Mouse (Mus musculus): ENCODE results near the gene Hspe1. TPM values are rescaled to one million over a fixed set of nuclear protein-coding genes. Genes with fewer than 3 reads are reported as not detected.

Gene Hspe1
- polyA plus RNA-seq (2015; fragmentation: Nextera tagmentation; extraction: Ambion mirVana) = 233 and 311 TPM in 2 replicates

DNA sequence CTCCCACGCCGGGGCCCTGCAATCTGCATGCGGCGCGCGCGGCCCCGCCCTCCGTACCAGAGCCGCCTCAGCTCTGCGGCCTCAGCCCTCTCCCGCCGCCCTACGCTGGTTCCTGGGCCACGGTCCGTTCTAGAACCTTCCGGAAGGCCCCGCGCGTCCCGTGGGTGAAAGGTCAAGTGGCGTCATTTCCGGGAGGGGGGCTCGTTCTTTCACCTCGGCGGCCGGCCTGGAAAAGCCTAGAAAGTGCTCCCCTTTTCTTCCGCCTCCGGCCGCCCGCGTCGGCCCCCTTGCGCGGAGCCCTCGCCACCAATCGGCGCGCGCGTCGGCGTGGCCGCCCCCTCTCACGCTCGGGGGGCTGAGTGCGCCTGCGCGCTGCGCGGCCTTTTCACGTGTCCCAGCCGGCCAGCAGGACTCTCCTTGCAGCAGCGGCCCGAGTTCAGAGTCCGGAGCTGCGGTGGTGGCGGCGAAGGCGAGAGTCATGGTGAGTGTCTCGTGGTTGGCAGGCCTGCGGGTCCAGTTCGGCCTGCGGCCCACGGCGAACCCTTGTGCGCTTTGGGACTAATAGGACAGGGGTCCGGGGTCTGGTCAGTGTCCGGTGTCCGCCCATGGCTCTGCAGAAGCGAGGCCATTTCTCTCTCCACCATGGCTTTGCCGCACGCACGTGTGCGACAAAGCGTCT is at the start of gene Hspe1, which contains the start of gene Hspd1:
Gene Hspe1, plus strand, starts transcription at position 201 of the 679 bp plus-strand sequence.
Gene Hspd1, minus strand, starts transcription at position 312 of the 679 bp plus-strand sequence.
- peak within 1 kb of the TSS; percentile 95 for H3K27ac ChIP-seq (replicated peaks)
- H3K4me3 ChIP-seq (replicated peaks) = peak within 1 kb of the TSS; percentile 93
- H3K4me2 ChIP-seq = peak within 1 kb of the TSS; percentile 99
- H3K4me1 ChIP-seq (replicated peaks) = peaks cover 70% of the 10 kb centered on the region
- peak within 1 kb of the TSS; percentile 93 for H3K9ac ChIP-seq
- ATAC-seq (ENCODE audit: insufficient read depth) = peak; percentile 91
- WGBS (ENCODE audit: insufficient replicate concordance) = under 1% methylated on average over 68 of the region's 76 CpGs
- H3K36me3 ChIP-seq (replicated peaks) = peaks cover 40% of the 10 kb centered on the region
- no peaks in the 10 kb centered on the region for H3K9me3 ChIP-seq (replicated peaks)
- no peaks in the 10 kb centered on the region for H3K27me3 ChIP-seq

GRCm38 (mm10) chr1:55039944-55040343 is 48.0 kb upstream of the Hspe1 start:
- Histone ChIP-seq H3K9ac (no peak overlapping the region), H3K4me3 (replicated peaks) (no peak overlapping the region), H3K4me1 (replicated peaks) (no peaks in the 10 kb centered on the region), H3K27me3 (no peaks in the 10 kb centered on the region), H3K27ac (replicated peaks) (no peak overlapping the region), H3K9me3 (replicated peaks) (0 out of 2 replicates have a peak, but pooled peaks cover 2% of the 10 kb centered on the region), H3K4me2 (no peak overlapping the region), H3K36me3 (replicated peaks) (no peaks in the 10 kb centered on the region)
- no peak for ATAC-seq (ENCODE audit: insufficient read depth)
- 80% methylated on average over 1 of the region's 1 CpGs for WGBS (ENCODE audit: insufficient replicate concordance)

DNA sequence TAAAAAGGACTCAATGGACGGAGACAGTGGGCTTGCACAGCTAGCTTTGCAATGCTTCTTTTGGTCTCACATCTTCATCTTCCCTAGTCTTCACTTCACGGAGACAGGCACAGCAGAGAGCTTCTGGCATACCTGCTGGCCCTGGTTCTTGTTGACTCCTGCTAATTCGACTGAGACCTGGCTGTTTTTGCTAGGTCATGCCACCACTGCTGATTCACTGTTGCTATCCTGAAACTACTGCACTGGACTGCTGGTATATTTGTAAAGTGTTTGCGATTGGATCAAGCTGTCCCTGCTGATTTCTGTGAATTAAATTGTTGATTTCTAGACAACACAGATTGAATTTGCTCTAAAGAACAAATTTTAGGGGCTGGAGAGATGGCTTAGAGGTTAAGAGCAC is 46.2 kb upstream of the Hspe1 start:
- H3K9me3 ChIP-seq (replicated peaks) = 0 out of 2 replicates have a peak, but pooled peaks cover 2% of the 10 kb centered on the region
- H3K9ac ChIP-seq = no peak overlapping the region
- H3K4me2 ChIP-seq = no peak overlapping the region
- no peaks in the 10 kb centered on the region for H3K4me1 ChIP-seq (replicated peaks)
- H3K36me3 ChIP-seq (replicated peaks) = no peaks in the 10 kb centered on the region
- ATAC-seq (ENCODE audit: insufficient read depth) = peak; percentile 56; the same call in 1 of the 2 replicates
- no peaks in the 10 kb centered on the region for H3K27me3 ChIP-seq
- H3K4me3 ChIP-seq (replicated peaks) = no peak overlapping the region
- 69% methylated on average over 4 of the region's 4 CpGs for WGBS (ENCODE audit: insufficient replicate concordance)
- no peak overlapping the region for H3K27ac ChIP-seq (replicated peaks)

GRCm38 (mm10) chr1:55042246-55042645 is 45.7 kb upstream of the Hspe1 start:
- ATAC-seq (ENCODE audit: insufficient read depth) = no peak
- H3K36me3 ChIP-seq (replicated peaks) = no peaks in the 10 kb centered on the region
- H3K9ac ChIP-seq = no peak overlapping the region
- no peaks in the 10 kb centered on the region for H3K4me1 ChIP-seq (replicated peaks)
- H3K4me3 ChIP-seq (replicated peaks) = no peak overlapping the region
- H3K27me3 ChIP-seq = no peaks in the 10 kb centered on the region
- H3K4me2 ChIP-seq = no peak overlapping the region
- WGBS (ENCODE audit: insufficient replicate concordance) = 43% methylated on average over 1 of the region's 1 CpGs
- no peak overlapping the region for H3K27ac ChIP-seq (replicated peaks)
- 0 out of 2 replicates have a peak, but pooled peaks cover 2% of the 10 kb centered on the region for H3K9me3 ChIP-seq (replicated peaks)

- Histone ChIP-seq H3K4me2 (no peak overlapping the region), H3K27ac (replicated peaks) (no peak overlapping the region), H3K36me3 (replicated peaks) (no peaks in the 10 kb centered on the region), H3K27me3 (no peaks in the 10 kb centered on the region), H3K4me3 (replicated peaks) (no peak overlapping the region), H3K9me3 (replicated peaks) (0 out of 2 replicates have a peak, but pooled peaks cover 2% of the 10 kb centered on the region), H3K4me1 (replicated peaks) (no peaks in the 10 kb centered on the region), H3K9ac (no peak overlapping the region)
- WGBS (ENCODE audit: insufficient replicate concordance) = 56% methylated on average over 3 of the region's 3 CpGs
- no peak for ATAC-seq (ENCODE audit: insufficient read depth)
Observed at GRCm38 (mm10) chr1:55043164-55043563, 44.8 kb upstream of the Hspe1 start.

- no peaks in the 10 kb centered on the region for H3K27me3 ChIP-seq
- no peaks in the 10 kb centered on the region for H3K36me3 ChIP-seq (replicated peaks)
- WGBS (ENCODE audit: insufficient replicate concordance) = 63% methylated on average over 4 of the region's 4 CpGs
- peaks cover 16% of the 10 kb centered on the region for H3K4me1 ChIP-seq (replicated peaks)
- no peak overlapping the region for H3K4me2 ChIP-seq
- no peaks in the 10 kb centered on the region for H3K9me3 ChIP-seq (replicated peaks)
- no peak overlapping the region for H3K27ac ChIP-seq (replicated peaks)
- no peak overlapping the region for H3K4me3 ChIP-seq (replicated peaks)
- ATAC-seq (ENCODE audit: insufficient read depth) = no peak
- H3K9ac ChIP-seq = no peak overlapping the region
Observed at GRCm38 (mm10) chr1:55048841-55049587, 38.9 kb upstream of the Hspe1 start.

DNA sequence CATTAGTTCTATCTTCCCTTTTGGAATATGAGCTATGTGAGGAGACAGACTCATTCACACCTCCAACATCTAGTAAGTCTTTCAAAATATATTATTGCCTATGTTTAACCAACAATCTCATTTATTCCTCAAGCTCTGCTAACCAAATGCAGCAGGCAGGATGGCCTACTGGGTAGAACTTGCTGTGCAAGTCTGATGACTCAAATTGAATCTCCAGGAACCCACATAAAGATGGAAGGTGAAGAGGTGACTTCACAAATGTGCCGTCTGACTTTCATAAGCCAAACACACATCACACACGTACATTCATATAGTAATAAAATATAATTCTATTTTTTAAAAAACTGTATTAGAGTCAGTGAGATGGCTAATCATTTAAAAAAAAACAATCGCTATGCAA is 36.3 kb upstream of the Hspe1 start:
- Histone ChIP-seq H3K4me2 (peak overlapping the region; percentile 94), H3K4me3 (replicated peaks) (peak overlapping the region; percentile 86), H3K27ac (replicated peaks) (peak overlapping the region; percentile 99; the same call in 1 of the 2 replicates), H3K9me3 (replicated peaks) (no peaks in the 10 kb centered on the region), H3K4me1 (replicated peaks) (peaks cover 29% of the 10 kb centered on the region), H3K36me3 (replicated peaks) (peaks cover 6% of the 10 kb centered on the region; the same call in 1 of the 2 replicates), H3K9ac (peak overlapping the region; percentile 79; the same call in 1 of the 2 replicates), H3K27me3 (no peaks in the 10 kb centered on the region)
- WGBS (ENCODE audit: insufficient replicate concordance) = 76% methylated on average over 3 of the region's 3 CpGs
- ATAC-seq (ENCODE audit: insufficient read depth) = no peak

DNA sequence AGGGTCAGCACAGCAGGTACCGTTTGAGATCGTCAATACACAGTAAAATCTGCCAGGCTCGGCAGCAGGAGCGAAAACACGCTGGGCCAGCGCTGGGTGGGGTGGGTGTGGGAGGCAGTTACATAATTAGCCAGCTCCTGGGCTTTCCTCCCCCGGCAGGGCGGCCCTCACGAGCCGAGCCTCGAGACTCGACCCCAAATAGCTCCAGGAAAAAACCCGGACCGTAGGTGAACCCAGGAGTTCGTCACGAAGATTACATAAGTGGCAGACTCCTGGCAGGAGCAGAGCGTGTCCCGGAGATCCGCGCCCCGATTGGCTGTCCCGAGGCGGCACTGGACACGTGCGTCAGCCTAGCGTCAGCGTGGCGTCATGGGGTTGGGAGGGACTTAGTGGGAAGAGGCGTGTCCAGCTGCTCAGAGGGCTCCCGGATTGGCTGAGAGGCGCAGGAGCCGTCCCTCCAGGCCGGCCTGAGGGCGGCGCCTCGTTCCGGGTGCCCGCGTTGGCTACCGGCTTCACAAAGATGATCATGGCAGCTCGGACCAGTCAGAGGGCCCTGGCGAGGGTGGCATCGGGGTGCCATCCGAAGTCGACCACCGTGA is 35.5 kb upstream of the Hspe1 start, which contains the start of gene Coq10b:
Gene Coq10b, plus strand, starts transcription at position 416 of the 599 bp plus-strand sequence.
- peak within 1 kb of the TSS; percentile 86 for H3K4me3 ChIP-seq (replicated peaks)
- ATAC-seq (ENCODE audit: insufficient read depth) = peak; percentile 97
- under 1% methylated on average over 46 of the region's 46 CpGs for WGBS (ENCODE audit: insufficient replicate concordance)
- H3K4me1 ChIP-seq (replicated peaks) = peaks cover 29% of the 10 kb centered on the region
- H3K27me3 ChIP-seq = no peaks in the 10 kb centered on the region
- peak within 1 kb of the TSS; percentile 99 for H3K27ac ChIP-seq (replicated peaks)
- peak within 1 kb of the TSS; percentile 79 for H3K9ac ChIP-seq
- H3K4me2 ChIP-seq = peak within 1 kb of the TSS; percentile 94
- peaks cover 6% of the 10 kb centered on the region; the same call in 1 of the 2 replicates for H3K36me3 ChIP-seq (replicated peaks)
- no peaks in the 10 kb centered on the region for H3K9me3 ChIP-seq (replicated peaks)

DNA sequence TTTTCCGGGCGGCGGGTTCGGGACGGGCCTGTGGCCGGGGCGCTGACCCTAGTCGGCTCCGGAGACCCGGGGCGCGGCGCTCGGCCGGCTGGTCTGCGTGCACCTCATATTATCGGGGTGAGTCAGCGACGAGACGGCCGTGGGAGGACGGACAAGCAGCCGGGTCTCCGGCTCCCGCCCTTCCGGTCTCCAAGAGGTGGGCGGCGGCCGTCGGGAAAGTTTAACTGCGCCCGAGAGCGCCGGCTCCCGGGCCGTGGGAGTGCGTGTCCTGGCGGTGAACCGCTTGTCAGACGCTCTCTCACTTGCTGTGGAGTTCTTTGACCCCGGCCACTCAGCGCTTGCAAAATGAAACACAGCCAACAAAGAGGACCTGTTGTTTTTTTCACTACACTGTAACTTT is 34.9 kb upstream of the Hspe1 start:
- Histone ChIP-seq H3K9me3 (replicated peaks) (no peaks in the 10 kb centered on the region), H3K27me3 (no peaks in the 10 kb centered on the region), H3K36me3 (replicated peaks) (peaks cover 6% of the 10 kb centered on the region; the same call in 1 of the 2 replicates), H3K9ac (peak overlapping the region; percentile 79), H3K4me2 (peak overlapping the region; percentile 94), H3K4me3 (replicated peaks) (peak overlapping the region; percentile 86), H3K4me1 (replicated peaks) (peaks cover 29% of the 10 kb centered on the region), H3K27ac (replicated peaks) (peak overlapping the region; percentile 99)
- under 1% methylated on average over 42 of the region's 42 CpGs for WGBS (ENCODE audit: insufficient replicate concordance)
- peak; percentile 84 for ATAC-seq (ENCODE audit: insufficient read depth)

DNA sequence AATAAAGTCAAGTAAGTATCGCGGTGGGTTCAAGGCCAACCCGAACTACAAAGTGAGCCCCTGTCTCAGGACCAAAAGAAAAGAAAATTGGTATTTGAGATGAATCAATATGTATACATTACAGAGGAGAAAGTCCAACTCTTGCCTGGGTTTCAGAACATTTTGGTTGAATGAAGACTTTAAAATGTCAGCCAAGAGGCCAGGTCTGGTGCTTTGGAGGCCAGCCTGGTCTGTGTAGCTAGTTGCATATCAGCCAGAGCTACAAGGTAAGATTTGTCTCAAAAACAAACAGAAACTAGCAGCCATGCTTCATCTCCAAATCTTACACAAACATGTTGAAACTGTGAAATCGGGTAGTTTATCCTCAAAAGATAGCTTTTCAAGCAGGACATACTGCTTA is 34.3 kb upstream of the Hspe1 start:
- 56% methylated on average over 4 of the region's 4 CpGs for WGBS (ENCODE audit: insufficient replicate concordance)
- Histone ChIP-seq H3K36me3 (replicated peaks) (peaks cover 6% of the 10 kb centered on the region; the same call in 1 of the 2 replicates), H3K27me3 (no peaks in the 10 kb centered on the region), H3K4me3 (replicated peaks) (peak overlapping the region; percentile 86), H3K4me1 (replicated peaks) (peaks cover 31% of the 10 kb centered on the region), H3K9ac (peak overlapping the region; percentile 79), H3K9me3 (replicated peaks) (no peaks in the 10 kb centered on the region), H3K4me2 (peak overlapping the region; percentile 94), H3K27ac (replicated peaks) (peak overlapping the region; percentile 99)
- no peak for ATAC-seq (ENCODE audit: insufficient read depth)
